Mouse (Mus musculus) layer of hippocampus, postnatal 14 days (tissue): ENCODE measurements around the gene Uhrf1. TPM values are rescaled to one million over a fixed set of nuclear protein-coding genes. Genes with fewer than 3 reads are reported as not detected.
A peak's percentile ranks its signal among the peaks of the same experiment; 100 is the strongest.

Experiments used
- DNase-seq, 2 experiments: peaks; one replicate each; pipeline ENCODE4 v3.0.0; 2021 to 2022; ENCODE audit warnings: low spot score in 2 of 2, mixed read lengths in 1 of 2
- total RNA-seq, 2 experiments: library from RNA; stranded (reverse); gene quantifications; 2 replicates each; pipeline ENCODE4 v1.2.3; 2021

Uhrf1 gene
- total RNA-seq, 2 experiments from 2014 or later: 2.4 to 5.0 TPM

DNA sequence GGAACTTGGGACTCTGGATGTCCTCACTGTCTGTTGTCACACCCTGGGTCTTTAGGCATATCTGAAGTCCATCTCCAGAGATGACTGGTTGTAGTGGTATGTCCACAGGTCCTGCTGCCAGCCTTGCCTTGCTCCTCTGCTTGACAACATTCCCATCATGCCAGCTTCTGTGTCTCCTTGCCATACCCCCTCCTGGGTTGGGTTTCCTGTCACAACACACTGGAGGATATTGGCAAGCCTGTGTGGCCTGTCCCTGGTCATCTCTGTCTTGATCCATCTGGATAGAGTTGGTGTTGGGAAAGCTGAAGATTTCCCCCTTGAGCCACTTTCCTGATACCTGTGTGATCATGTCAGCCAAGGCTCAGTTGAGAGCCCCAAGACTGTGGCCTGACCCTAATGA is 37.6 kb downstream of the Uhrf1 start:
- no peak for DNase-seq

- no peak for DNase-seq
Observed at GRCm38 (mm10) chr17:56343466-56343865, 40.3 kb downstream of the Uhrf1 start.

GRCm38 (mm10) chr17:56345364-56345763 is 42.2 kb downstream of the Uhrf1 start:
- DNase-seq: no peak

- DNase-seq: no peak
Observed at GRCm38 (mm10) chr17:56348128-56348527, 45.0 kb downstream of the Uhrf1 start.

DNA sequence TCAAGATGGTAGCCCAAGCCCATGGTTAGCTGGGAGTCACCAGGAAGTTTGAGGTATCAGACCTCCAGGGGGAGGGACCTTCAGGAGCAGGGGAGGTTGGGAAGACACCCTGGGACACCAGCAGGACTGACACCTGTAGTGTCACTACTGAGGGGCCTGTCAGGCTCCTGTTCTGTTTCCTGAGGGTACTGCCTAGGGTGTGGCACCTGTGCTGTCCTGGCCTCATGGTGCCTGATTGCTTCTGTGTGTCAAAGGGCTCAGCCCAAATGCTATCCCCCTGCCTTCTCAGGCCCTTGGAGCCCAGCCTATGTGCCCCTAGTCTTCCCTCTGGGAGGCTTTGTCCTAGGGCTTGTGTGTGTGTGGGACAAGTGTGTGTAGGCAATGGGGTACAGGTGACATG is 45.5 kb downstream of the Uhrf1 start:
- DNase-seq: no peak

GRCm38 (mm10) chr17:56350694-56351093 is 47.6 kb downstream of the Uhrf1 start:
- DNase-seq: peak; percentile 80 to 81

DNA sequence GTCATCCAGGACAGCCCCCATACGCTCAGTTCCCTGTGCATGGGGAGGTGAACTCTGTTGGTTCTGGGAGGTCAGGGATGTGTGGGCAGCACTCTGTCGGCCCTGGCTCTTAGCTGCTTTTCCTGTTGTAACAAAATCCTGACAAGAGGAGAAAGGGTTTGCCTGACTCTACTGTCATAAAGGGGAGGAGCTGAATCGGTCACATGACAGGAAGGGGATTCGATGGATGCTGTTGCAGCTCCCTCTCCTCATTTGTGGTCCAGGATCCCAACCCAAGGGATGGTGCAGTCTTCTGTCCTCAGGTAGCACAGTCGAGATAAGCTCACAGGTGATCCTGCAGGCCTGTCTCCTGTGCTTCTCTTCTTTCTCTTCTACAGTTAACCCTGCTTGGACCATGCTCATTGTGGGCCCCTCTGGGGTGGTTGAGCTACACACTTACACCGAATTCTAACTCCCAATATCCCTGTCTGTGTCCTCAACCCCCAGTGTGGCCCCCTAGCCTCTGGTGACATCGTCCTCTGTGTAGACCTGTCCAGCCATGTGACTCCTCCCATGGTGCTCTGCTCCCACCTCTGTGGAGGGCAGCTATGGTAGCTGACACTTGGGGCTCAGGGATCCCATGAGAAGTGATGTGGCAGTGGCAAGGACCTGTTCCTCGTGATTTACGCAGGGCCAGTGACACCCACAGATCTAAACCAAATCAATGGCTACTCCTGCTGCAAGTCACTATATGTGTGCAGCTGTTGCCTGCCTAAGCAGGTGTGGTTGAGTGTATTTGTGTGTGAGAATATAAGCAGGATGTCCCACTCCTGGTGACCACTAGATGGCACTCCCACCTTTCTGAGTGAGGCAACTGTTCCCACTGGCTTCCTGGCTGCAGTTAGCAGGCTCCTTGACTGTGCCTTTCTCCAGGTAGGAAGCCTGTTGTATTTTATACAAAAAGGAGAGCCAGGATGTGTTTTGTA is 54.1 kb downstream of the Uhrf1 start:
- peak; percentile 70 to 80 for DNase-seq

DNA sequence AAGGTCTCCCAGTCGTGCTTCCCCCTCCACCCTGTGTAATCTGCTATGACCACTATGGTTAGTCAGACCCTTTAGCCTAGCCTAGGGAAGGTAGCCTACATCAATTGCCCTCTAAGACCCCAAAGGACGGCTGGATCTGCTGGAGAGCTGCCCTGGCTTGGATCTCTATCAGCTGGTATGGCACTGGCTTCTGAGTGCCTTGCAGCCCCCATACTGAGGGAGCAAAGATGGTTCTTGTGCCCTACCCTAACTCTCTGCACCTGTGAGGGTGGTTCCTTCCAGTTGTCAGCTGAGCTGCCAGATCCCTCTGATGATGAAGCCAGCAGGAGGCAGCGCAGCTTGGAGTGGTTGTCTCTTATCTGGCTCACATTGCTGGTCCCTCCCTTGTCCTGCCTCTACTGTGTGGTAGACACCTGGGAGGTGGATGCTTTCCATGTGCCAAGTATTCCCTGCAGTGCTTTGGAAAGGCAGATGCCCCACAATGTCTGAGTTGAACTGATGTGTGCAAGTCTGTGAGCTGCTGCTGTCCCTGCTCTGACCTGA is 56.1 kb downstream of the Uhrf1 start:
- DNase-seq: no peak

- no peak for DNase-seq
Observed at GRCm38 (mm10) chr17:56359864-56360263, 56.7 kb downstream of the Uhrf1 start.

DNA sequence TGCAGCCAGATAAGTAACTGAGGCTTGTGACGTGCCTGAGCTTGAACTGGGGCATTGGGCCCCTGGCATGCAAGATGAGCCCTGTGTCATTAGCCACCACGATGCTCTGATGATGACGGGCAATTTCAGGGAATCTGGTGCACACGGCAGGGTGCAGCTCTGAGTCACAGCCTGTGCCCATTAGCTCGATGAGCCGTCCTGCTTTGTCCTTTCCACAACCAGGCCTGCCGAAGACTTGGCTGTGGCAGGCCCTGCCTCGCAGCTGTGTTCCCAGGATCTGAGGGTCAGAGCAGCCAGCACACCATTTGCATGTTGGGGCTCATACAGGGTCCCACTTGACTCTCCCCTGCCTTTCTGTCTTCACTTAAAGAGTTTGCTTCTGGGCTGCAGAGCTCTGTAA is 57.3 kb downstream of the Uhrf1 start:
- peak; percentile 50 to 57 for DNase-seq

DNA sequence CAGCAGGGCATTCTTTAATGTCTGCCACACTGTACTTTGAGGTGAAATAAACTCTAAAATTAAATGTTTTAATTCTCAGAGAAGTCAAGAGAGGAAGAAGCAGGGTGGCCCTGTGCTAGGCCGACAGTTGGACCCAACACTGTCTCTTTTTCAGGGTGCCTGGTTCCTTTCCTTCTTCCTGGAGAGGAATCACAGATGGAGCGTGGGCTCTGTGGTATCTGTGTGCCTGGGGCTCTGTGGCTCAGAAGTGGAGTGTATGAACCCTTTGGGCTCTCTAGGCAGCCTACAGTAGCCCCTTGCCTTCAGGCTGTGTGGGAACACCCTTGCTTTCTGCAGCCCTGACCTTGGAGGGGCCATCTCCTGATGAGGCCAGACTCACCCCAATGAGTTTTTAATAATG is 58.4 kb downstream of the Uhrf1 start:
- no peak for DNase-seq

- DNase-seq: no peak
Observed at GRCm38 (mm10) chr17:56365791-56366673, 62.9 kb downstream of the Uhrf1 start.

DNA sequence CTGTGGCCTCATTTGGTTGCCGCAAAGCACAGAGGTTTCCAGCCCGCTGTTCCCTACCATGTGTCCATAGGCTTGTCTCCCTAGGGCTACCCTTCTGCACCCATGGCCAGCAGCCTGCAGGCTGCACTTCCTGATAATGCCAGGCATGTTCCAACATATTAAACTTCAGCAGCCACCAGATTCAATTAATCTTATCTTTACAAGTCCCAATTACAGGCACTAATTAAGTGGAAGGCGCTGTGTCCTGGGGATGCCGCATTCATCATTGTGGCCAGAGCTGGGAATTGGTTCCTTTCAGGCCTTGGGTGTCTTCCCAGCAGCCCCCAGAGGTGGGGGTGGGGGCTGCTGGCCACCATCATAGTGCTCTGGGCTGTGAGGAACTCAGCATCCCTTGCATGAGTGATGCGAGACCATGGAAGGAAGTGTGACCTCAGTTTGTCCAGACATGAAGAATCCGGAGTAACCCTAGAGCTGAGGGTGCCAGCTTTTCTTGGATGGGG is 65.2 kb downstream of the Uhrf1 start:
- no peak for DNase-seq

DNA sequence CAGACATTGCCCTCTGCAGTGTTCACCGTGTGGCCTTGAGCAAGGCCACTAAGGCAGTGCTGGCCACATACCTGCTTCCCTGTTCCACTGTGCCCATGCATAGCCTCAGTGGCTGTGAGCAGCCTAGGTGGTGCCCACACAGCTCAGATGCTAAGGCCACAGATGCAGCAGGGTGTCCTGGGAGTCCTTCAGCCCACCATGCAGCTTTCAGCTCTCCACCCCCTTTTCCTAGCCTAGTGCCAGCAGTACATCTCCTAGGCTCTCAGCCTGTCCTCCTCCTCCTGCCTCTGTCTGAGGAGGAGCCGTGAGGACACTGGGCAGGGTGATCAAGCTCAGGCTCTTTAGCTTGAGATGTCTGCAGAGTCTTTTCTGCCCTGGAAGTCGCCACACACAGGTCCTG is 67.0 kb downstream of the Uhrf1 start:
- no peak for DNase-seq

DNA sequence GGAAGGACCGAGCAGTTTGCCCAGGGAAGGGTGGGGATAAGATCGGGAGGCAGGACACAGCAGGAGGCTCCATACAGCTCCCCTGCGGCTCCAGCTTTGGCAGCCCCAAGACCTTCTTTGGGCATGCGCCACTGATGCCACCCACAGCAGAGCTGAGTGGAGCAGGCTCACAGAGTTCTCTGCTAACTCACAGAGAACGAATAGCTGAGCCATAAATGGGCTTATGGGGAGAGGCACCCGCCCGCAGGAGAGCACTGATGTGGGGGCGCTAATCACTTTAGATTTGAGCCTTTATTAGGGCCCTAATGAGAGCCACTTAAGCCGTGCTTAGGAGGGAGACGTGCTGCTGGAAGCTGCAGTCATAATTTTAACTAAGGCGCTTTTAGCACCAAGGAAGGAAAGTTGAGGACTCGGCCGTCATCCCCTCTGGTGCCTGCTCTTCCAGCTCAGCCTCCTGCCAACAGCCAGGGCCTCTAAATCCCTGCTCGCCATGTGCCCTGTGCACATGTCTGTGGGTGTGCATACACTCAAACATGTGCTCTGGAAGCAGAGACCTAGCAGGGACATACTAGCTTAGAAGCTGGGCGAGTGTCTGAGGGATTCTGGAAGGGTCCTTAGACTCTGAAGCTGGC is 68.0 kb downstream of the Uhrf1 start:
- DNase-seq: peak; percentile 55 to 80

GRCm38 (mm10) chr17:56372109-56372508 is 69.0 kb downstream of the Uhrf1 start:
- no peak for DNase-seq

Other genes with a start within 250 kb of the Uhrf1 start
- 10 to 100 TPM; 64.4 to 72.8 TPM for gene Ubxn6, start 228.3 kb upstream of the Uhrf1 start, total RNA-seq
- gene Hdgfl2, start 223.7 kb upstream of the Uhrf1 start, total RNA-seq: 100 to 1,000 TPM; 104 to 115 TPM
- 1 to 10 TPM; 1.3 to 2.5 TPM for gene Plin4, start 193.5 kb upstream of the Uhrf1 start, total RNA-seq
- gene Plin5, start 185.7 kb upstream of the Uhrf1 start, total RNA-seq: 1 to 10 TPM; 1.1 to 1.4 TPM
- under 1 TPM; 0.62 to 0.81 TPM for gene Lrg1, start 181.3 kb upstream of the Uhrf1 start, total RNA-seq
- 100 to 1,000 TPM; 140 to 142 TPM for gene Sema6b, start 163.0 kb upstream of the Uhrf1 start, total RNA-seq
- gene Tnfaip8l1, start 140.8 kb upstream of the Uhrf1 start, total RNA-seq: 1 to 10 TPM; 6.2 to 6.6 TPM
- 10 to 100 TPM; 43.3 to 46.0 TPM for gene Mydgf, start 119.4 kb upstream of the Uhrf1 start, total RNA-seq
- 10 to 100 TPM; 49.4 to 52.4 TPM for gene Dpp9, start 84.4 kb upstream of the Uhrf1 start, total RNA-seq
- 10 to 100 TPM; 41.6 to 44.7 TPM for gene Fem1a, start 46.5 kb upstream of the Uhrf1 start, total RNA-seq
- gene Ticam1, start 26.5 kb upstream of the Uhrf1 start, total RNA-seq: 1 to 10 TPM; 6.2 to 7.4 TPM
- gene Plin3, start 10.4 kb upstream of the Uhrf1 start, total RNA-seq: 1 to 10 TPM; 5.1 to 9.1 TPM
- gene Arrdc5, start 3.0 kb upstream of the Uhrf1 start, total RNA-seq: not detected
- 10 to 100 TPM; 79.7 to 84.5 TPM for gene Kdm4b, start 22.7 kb downstream of the Uhrf1 start, total RNA-seq
- 100 to 1,000 TPM; 771 to 772 TPM for gene Ptprs, start 173.2 kb downstream of the Uhrf1 start, total RNA-seq
- gene Znrf4, start 209.1 kb downstream of the Uhrf1 start, total RNA-seq: not detected